Mouse (Mus musculus) midbrain, postnatal 0 days (tissue): ENCODE results near the gene Urb2. TPM values are rescaled to one million over a fixed set of nuclear protein-coding genes. Genes with fewer than 3 reads are reported as not detected.

Experiments
- ATAC-seq: fragments of 200-750 bp; cut with Nextera tagmentation; 2 replicates; pipeline ENCODE4 v1.8.0; 2017; ENCODE audit warnings: moderate number of reproducible peaks, mild to moderate bottlenecking, moderate TSS enrichment, moderate library complexity; ENCODE audit not compliant: low FRiP score
- DNase-seq: peaks from one replicate; pipeline ENCODE4 v3.0.0-alpha.2; 2015; ENCODE audit warnings: low spot score
- H3K27ac ChIP-seq: fragments of 300-500 bp; sonication (generic); 2 replicates; pipeline ENCODE4 v1.5.1; 2014; ENCODE audit warnings: low read depth, mild to moderate bottlenecking, low read length, mixed read lengths
- H3K27me3 ChIP-seq: fragments of 300-500 bp; sonication (generic); 2 replicates; pipeline ENCODE4 v1.6.1; 2014; ENCODE audit warnings: low read length, control low read depth, mixed read lengths; ENCODE audit not compliant: insufficient read depth
- H3K36me3 ChIP-seq: fragments of 300-500 bp; sonication (generic); 2 replicates; pipeline ENCODE4 v1.6.1; 2014; ENCODE audit warnings: low read length, control low read depth, mixed read lengths; ENCODE audit not compliant: insufficient read depth
- H3K4me1 ChIP-seq: fragments of 300-500 bp; sonication (generic); 2 replicates; pipeline ENCODE4 v1.6.1; 2014; ENCODE audit warnings: mild to moderate bottlenecking, control low read depth, antibody characterized with exemption, low read length, mixed read lengths; ENCODE audit not compliant: insufficient read depth
- H3K4me2 ChIP-seq: fragments of 300-500 bp; sonication (generic); 2 replicates; pipeline ENCODE4 v1.6.1; 2014; ENCODE audit warnings: low read depth, mild to moderate bottlenecking, low read length, mixed read lengths; ENCODE audit not compliant: poor library complexity, severe bottlenecking
- H3K4me3 ChIP-seq: fragments of 300-500 bp; sonication (generic); 2 replicates; pipeline ENCODE4 v1.5.1; 2014; ENCODE audit warnings: low read depth, mild to moderate bottlenecking, low read length, moderate library complexity
- H3K9ac ChIP-seq: fragments of 300-500 bp; sonication (generic); replicated peaks from 2 replicates; pipeline ENCODE4 v1.6.1; 2014; ENCODE audit warnings: mild to moderate bottlenecking, low read length, moderate library complexity, mixed read lengths; ENCODE audit not compliant: poor library complexity, severe bottlenecking
- H3K9me3 ChIP-seq: fragments of 300-500 bp; sonication (generic); 2 replicates; pipeline ENCODE4 v1.6.1; 2016; ENCODE audit warnings: low read length, control low read depth
- CTCF ChIP-seq: IDR thresholded peaks from 2 replicates; pipeline ENCODE4 v1.5.1; 2016; ENCODE audit warnings: antibody characterized with exemption, mild to moderate bottlenecking
- WGBS: fragments of 180-500 bp; shearing (Covaris S2); extraction: QIAGEN DNeasy Blood & Tissue Kit; methylation state at CpG from one replicate; pipeline ENCODE4 v1.1.7; 2014; 5-methylcytosine and 5-hydroxymethylcytosine counted together
- microRNA counts: library from miRNA; unstranded; fragments of <30 nt; microRNA quantifications from one replicate; lab custom pipeline; 2015
- microRNA-seq: library from miRNA; unstranded; fragments of <30 nt; microRNA quantifications from one replicate; pipeline ENCODE4, GENCODE M21; 2016; ENCODE audit warnings: borderline number of aligned reads
- polyA plus RNA-seq: library from polyadenylated mRNA; unstranded; fragments of >200 nt; fragmentation: Nextera tagmentation; extraction: Ambion mirVana; gene quantifications from 2 replicates; pipeline ENCODE4 v1.2.1, GENCODE M21; 2015
- total RNA-seq: library from RNA; depleted of rRNA; stranded (reverse); fragments of >200 nt; gene quantifications from 2 replicates; pipeline ENCODE4 v1.2.3, GENCODE M21; 2014; rRNA removed

The Urb2 gene
- total and polyA plus RNA-seq, 2 experiments from 2014 or later = 1.5 to 13.2 TPM

- peak; percentile 40; the same call in 1 of the 2 replicates for TF ChIP-seq CTCF
- ATAC-seq (no peak), DNase-seq (no peak)
- 79% methylated on average over 7 of the region's 7 CpGs for WGBS
- no peak overlapping the region for H3K9ac ChIP-seq
- no peaks in the 10 kb centered on the region for H3K9me3 ChIP-seq
- H3K27me3 ChIP-seq = no peaks in the 10 kb centered on the region
- H3K36me3 ChIP-seq = no peaks in the 10 kb centered on the region
- no peak overlapping the region for H3K4me2 ChIP-seq
- no peak overlapping the region for H3K27ac ChIP-seq
- H3K4me1 ChIP-seq = no peaks in the 10 kb centered on the region
- no peak overlapping the region for H3K4me3 ChIP-seq
These were observed 62.3 kb downstream of the Urb2 start for GRCm38 (mm10) chr8:124083611-124084010.

- H3K9ac ChIP-seq = no peak overlapping the region
- H3K4me1 ChIP-seq = no peaks in the 10 kb centered on the region
- no peak for TF ChIP-seq CTCF
- no peak overlapping the region for H3K4me2 ChIP-seq
- H3K4me3 ChIP-seq = no peak overlapping the region
- 76% methylated on average over 4 of the region's 4 CpGs for WGBS
- no peak overlapping the region for H3K27ac ChIP-seq
- no peaks in the 10 kb centered on the region for H3K27me3 ChIP-seq
- no peak for DNase-seq
- no peaks in the 10 kb centered on the region for H3K36me3 ChIP-seq
- no peak for ATAC-seq
- H3K9me3 ChIP-seq = no peaks in the 10 kb centered on the region
These were observed 64.4 kb downstream of the Urb2 start for GRCm38 (mm10) chr8:124085668-124086067.

GRCm38 (mm10) chr8:124088092-124088613 is 66.8 kb downstream of the Urb2 start:
- H3K27me3 ChIP-seq = no peaks in the 10 kb centered on the region
- no peaks in the 10 kb centered on the region for H3K36me3 ChIP-seq
- H3K4me1 ChIP-seq = no peaks in the 10 kb centered on the region
- H3K9ac ChIP-seq = no peak overlapping the region
- WGBS = 53% methylated on average over 11 of the region's 11 CpGs
- no peak for DNase-seq
- H3K4me2 ChIP-seq = no peak overlapping the region
- no peaks in the 10 kb centered on the region for H3K9me3 ChIP-seq
- no peak overlapping the region for H3K27ac ChIP-seq
- ATAC-seq = no peak
- H3K4me3 ChIP-seq = no peak overlapping the region
- TF ChIP-seq CTCF = no peak

GRCm38 (mm10) chr8:124089016-124089415 is 67.7 kb downstream of the Urb2 start:
- Histone ChIP-seq H3K4me1 (no peaks in the 10 kb centered on the region), H3K27ac (no peak overlapping the region), H3K9me3 (no peaks in the 10 kb centered on the region), H3K4me3 (no peak overlapping the region), H3K27me3 (no peaks in the 10 kb centered on the region), H3K36me3 (no peaks in the 10 kb centered on the region), H3K4me2 (no peak overlapping the region), H3K9ac (no peak overlapping the region)
- TF ChIP-seq CTCF = no peak
- WGBS = 81% methylated on average over 5 of the region's 5 CpGs
- ATAC-seq (no peak), DNase-seq (no peak)

- H3K27me3 ChIP-seq = no peaks in the 10 kb centered on the region
- WGBS = 92% methylated on average over 5 of the region's 5 CpGs
- H3K4me3 ChIP-seq = no peak overlapping the region
- H3K9ac ChIP-seq = no peak overlapping the region
- H3K4me1 ChIP-seq = no peaks in the 10 kb centered on the region
- no peaks in the 10 kb centered on the region for H3K36me3 ChIP-seq
- H3K4me2 ChIP-seq = no peak overlapping the region
- ATAC-seq (no peak), DNase-seq (no peak)
- no peaks in the 10 kb centered on the region for H3K9me3 ChIP-seq
- no peak for TF ChIP-seq CTCF
- H3K27ac ChIP-seq = no peak overlapping the region
These were observed 69.2 kb downstream of the Urb2 start for GRCm38 (mm10) chr8:124090473-124090872.

MicroRNAs within 50 kb of the gene (microRNA counts, 519-probe panel; counts per million panel counts)
- 528 counts per million, percentile 58 among the panel's probes with 10 or more counts for microRNA mmu-miR-1967 (lab: Ali Mortazavi, UCI)

Small RNA genes lying within 50 kb of the gene (microRNA-seq; reads per million reads assigned to microRNA genes)
- not detected for gene Mir1967

Other genes starting within 250 kb of the Urb2 start
- gene Rab4a, start 215.5 kb upstream of the Urb2 start, total RNA-seq = 54.2 and 59.8 TPM in 2 replicates
- gene Rab4a, start 215.5 kb upstream of the Urb2 start, polyA plus RNA-seq = 97.7 and 101 TPM in 2 replicates
- gene Ccsap, start 161.3 kb upstream of the Urb2 start, total RNA-seq = 9.9 and 16.3 TPM in 2 replicates
- gene Ccsap, start 161.3 kb upstream of the Urb2 start, polyA plus RNA-seq = 5.2 and 5.5 TPM in 2 replicates
- gene Acta1, start 126.8 kb upstream of the Urb2 start, total RNA-seq = 12.3 and 22.7 TPM in 2 replicates
- 18.9 and 19.5 TPM in 2 replicates for gene Acta1, start 126.8 kb upstream of the Urb2 start, polyA plus RNA-seq
- 19.4 and 27.8 TPM in 2 replicates for gene Nup133, start 72.2 kb upstream of the Urb2 start, total RNA-seq
- gene Nup133, start 72.2 kb upstream of the Urb2 start, polyA plus RNA-seq = 15.2 and 16.1 TPM in 2 replicates
- 43.4 and 52.7 TPM in 2 replicates for gene Abcb10, start 38.4 kb upstream of the Urb2 start, total RNA-seq
- 14.7 and 14.8 TPM in 2 replicates for gene Abcb10, start 38.4 kb upstream of the Urb2 start, polyA plus RNA-seq
- gene Taf5l, start 111 bp upstream of the Urb2 start, total RNA-seq = 35.7 and 37.1 TPM in 2 replicates
- 18.6 and 19.5 TPM in 2 replicates for gene Taf5l, start 111 bp upstream of the Urb2 start, polyA plus RNA-seq
- gene Galnt2, start 209.9 kb downstream of the Urb2 start, total RNA-seq = 51.3 and 80.9 TPM in 2 replicates
- gene Galnt2, start 209.9 kb downstream of the Urb2 start, polyA plus RNA-seq = 65.4 and 66.4 TPM in 2 replicates